Mouse (Mus musculus) ES-E14 (cell line): Measurements from ENCODE around the gene Pcp4l1.

Experiments
- CHD2 ChIP-seq: IDR thresholded peaks from 2 replicates; pipeline ENCODE4 v1.6.1; 2014; ENCODE audit warnings: mild to moderate bottlenecking, low read depth, low read length, inconsistent platforms
- MAFK ChIP-seq: IDR thresholded peaks from 2 replicates; pipeline ENCODE4 v1.6.1; 2014; ENCODE audit warnings: mild to moderate bottlenecking, low read depth, low read length, inconsistent platforms; ENCODE audit not compliant: insufficient read depth
- ZC3H11A ChIP-seq: IDR thresholded peaks from 2 replicates; pipeline ENCODE4 v1.6.1; 2012; ENCODE audit warnings: low read depth, mild to moderate bottlenecking, inconsistent platforms, low read length, borderline replicate concordance
- ZNF384 ChIP-seq: IDR thresholded peaks from 2 replicates; pipeline ENCODE4 v1.6.1; 2012; ENCODE audit warnings: low read depth, low read length, inconsistent platforms

DNA sequence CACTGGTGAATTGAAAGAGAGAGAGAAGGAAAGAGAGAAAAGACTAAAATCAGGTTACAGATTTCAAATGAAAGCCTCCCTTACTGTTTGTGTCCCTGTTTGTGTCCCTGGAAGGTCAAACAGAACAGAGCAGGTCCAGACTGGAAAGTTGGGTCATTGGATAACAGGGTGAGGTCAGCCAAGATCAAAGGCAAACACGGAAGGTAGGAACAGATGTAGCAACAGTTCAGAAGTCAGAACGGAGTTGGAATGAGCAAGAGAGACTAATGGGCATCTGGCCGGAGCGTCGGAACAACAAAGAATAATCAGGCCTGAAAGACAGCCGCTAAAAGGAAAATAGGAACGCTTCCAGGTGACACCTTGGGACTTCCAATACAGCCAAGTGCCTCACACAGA, 8.2 kb upstream of the Pcp4l1 start:
- TF ChIP-seq CHD2 (no peak), ZNF384 (no peak), ZC3H11A (no peak), MAFK (no peak)
